Mouse (Mus musculus): ENCODE measurements at regions not wholly inside any gene's neighbourhood (a gene's known extent, or its start where the extent isn't known, plus 50 kb on each side); places are given as distances from the start of the nearest gene placed in this dataset.

DNA sequence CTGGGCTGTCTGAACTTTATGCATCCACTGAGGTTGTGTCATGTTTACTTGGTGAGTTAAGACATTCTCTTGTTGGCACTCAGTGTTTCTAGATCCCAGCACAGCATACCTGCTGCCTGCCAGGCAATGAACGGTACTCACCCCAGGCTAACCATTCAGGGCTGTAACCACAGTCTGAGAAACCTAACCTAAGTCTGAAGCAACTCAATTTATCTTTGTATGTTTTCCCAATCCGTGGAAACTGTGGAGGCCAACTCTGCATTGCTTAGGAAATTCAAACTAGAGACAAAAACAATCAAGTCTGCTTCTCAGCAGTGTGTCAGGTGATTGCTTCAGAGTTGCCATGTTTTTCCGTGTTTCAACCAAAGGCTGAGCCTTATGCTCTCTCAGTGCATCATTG, 118.5 kb upstream of the Ccdc122 start:
- intact Hi-C loops (cut with DNase I), result no loop called here

DNA sequence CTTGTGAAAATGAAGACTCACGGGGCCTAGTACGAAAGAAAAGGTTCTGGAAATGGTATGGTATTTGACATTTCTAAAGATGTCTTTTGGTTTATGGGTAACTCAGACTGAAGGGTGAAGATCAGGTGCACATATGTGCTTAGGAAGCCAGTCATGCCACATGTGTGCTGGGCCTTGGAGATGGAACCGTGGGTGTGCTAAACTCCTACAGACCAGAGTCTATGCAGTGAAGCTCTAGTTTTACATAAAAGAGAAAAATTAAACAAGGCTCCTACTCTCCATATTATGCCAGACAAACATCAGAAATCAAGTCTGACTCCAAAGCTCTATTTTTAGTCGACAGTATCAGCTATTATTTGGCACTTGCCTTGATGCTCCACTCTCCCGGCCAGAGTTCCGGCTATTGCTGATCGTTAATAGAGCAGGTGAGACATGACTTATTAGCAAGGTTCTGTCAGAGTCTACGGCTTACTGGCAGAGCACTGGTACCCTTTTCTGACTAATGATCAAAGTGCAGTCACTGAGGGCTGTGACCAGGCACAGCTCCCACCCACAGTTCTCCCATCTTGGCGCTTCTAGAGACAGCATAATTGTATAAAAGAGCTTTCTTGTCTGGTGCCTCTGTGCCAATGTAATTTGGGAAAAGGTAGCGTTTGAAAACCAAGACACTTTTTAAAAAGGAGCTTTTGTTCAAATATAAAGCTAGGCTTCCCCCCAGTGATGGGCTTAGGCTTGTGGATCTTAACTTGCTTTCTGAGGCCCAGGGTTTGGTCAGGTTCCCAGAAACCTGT, 119.2 kb upstream of the Ccdc122 start:
- no peak for DNase-seq
- intact Hi-C loops (cut with DNase I), result no loop called here

More for the DNA sequence above, 118.5 kb upstream of the Ccdc122 start:
- no peak for DNase-seq

DNA sequence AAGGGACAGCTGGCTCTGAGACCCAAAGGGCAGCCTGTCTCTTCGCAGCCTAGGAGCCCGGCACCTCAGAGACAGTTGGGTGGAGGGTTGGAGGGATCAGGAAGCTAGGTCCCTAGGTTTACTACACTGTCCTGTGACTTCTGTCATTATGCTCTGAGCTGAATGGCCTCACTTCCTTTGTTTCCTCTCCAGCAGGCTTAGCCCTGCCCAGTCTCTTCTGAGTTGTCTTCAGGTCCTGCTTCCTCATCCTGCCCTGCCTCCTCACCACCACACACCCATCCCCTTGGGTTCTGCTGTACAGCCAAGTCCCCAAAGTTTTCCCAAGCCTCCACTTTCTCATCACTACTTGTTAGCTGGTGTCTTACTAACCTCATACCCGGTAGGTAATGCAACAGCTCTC, 122.7 kb upstream of the Ccdc122 start:
- DNase-seq, result no peak
- intact Hi-C loops (cut with DNase I), result no loop called here

DNA sequence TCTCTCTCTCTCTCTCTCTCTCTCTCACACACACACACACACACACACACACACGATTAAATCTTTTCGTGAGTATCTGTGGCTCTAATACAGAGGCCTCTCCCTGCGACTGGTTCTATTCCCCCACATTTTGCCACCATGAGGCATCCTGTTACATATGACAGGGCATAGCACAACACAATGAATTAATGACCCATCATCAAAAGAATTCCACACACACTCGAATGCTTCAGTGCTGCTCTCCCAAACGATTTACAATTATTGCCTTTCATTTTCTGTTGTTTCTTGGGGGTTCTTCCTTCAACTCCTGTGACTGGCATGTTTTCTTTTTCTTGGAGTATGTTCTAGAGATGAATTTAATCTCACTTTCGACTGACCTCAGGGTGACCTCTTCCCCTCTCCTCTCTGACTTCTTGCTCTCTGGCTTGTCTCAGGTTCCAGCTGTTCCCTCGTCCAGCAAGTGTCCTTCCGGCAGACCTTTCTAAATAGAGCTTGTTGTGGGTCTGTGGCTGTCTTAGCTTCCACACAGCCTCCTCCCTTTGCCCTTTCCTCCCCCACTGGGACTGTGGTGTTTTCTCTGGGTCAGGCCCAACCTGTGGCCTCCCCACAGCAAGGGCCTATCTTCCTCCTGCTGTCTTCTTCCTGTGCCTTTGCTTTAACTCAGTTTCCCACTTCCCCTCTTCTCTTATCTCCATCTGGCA, 124.1 kb upstream of the Ccdc122 start:
- intact Hi-C loops (cut with DNase I), result no loop called here
- DNase-seq, result peak in 1 of 2 experiments; percentile 15

DNA sequence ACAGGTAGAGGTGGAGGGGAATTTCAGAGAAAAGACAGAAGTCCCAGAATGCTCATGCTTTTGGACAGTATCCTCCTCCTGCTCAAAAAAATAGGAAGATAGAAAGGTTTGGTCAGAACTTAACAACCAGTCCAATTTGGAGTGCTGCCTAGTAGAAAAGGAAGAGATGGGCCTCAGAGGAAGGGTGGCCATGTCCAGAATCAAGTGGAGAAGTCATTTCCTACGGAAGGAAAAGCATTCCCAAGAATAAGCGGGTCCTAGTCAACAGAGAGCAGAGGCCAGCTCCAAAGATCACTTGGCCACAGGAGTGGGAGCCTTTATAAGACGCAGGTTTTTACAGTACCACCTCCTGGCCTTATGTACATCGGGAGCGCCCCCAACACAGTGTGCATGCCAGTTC, 125.3 kb upstream of the Ccdc122 start:
- intact Hi-C loops (cut with DNase I), result no loop called here
- DNase-seq, result no peak

DNA sequence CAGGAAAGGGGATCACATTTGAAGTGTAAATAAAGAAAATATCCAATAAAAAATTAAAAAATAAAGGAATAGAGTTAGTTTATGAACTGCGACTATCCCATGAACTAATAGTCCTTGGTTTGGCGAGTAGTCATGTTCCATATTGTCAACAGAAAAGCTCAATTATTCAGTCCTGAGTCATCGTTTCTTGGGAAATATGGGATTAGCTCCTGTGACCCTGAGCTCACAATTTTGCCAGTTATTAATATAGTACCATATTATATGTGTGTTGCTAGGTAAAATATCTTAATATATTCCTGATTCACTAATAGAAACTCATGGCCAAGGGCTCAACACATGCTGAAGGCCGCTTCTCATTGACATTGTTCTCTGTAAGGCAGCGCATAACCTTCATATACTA, 126.4 kb upstream of the Ccdc122 start:
- DNase-seq, result no peak
- intact Hi-C loops (cut with DNase I), result no loop called here

DNA sequence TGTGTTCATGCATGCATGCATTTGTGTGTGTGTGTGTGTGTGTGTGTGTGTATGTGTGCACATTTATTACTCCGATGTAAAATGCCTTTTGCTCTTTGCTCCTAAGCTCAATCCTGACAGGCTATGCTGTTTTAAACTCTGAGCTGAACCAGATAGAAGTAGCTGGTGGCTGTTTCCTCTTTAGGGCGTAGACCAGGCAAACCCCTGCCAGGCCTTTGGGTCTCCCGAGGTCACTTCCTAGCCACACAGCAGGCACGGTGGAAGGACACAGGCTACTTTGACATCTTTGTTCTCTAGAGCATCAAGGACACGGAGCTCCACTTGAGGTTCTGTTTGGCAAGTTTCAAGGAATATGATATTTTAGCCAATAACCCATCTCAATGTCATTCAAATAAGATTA, 128.6 kb upstream of the Ccdc122 start:
- intact Hi-C loops (cut with DNase I), result no loop called here
- DNase-seq, result peak; percentile 21 to 26

DNA sequence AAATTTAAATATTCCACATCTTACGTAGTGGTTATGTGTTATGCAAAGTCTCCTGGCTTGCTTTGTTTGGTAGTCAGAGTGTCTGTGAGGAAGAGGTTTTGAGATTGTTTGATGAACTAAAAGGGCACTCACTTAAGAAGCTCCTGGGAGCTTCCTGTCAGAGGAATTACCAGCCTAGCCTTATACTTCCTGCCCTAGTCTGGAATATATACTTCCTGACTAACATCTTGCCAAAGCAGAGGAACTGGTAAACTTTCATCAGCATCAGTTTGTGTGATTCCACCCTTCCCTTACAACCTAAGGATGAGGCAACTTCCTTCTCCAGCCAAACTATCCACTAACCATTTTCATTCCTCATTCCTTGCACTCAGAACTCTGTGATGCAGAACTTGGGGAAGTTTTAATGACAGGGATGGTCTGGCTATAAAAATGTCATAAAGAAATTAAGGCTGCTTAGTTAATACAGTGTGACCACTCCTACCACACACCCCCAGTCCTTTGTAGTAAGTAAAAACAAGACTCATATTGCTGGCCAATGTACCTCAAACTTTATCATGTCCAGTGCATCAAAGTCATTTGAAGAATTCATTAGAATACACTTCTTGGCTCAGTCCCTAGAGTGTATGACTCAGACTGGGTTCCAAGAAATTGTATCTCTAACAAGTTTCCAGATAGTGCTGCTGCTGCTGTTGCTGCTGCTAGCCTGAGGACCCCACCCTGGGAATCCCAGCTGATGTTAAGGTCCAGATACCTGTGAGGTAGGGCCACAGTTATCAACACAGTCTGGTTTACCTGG, 133.4 kb upstream of the Ccdc122 start:
- intact Hi-C loops (cut with DNase I), result no loop called here
- no peak for DNase-seq

DNA sequence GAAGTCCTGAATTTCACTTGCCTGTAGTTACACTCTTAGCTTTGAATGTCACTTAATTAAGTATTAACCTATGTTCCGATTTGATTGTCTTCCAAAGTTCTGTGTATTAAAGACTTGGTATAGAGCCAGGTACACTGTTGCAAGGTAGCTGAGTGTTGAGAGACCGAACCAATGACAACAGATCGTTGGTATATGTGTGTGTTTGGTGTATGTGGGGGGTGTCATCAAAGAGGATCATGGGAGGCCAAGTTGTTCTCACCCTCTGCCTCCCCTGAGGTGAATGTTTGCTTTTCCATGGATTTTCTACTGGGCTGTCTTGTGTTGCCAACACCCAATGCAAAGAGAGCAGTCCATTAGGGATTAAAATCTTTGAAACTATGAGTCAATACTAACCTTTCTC, 135.1 kb upstream of the Ccdc122 start:
- intact Hi-C loops (cut with DNase I), result no loop called here

DNA sequence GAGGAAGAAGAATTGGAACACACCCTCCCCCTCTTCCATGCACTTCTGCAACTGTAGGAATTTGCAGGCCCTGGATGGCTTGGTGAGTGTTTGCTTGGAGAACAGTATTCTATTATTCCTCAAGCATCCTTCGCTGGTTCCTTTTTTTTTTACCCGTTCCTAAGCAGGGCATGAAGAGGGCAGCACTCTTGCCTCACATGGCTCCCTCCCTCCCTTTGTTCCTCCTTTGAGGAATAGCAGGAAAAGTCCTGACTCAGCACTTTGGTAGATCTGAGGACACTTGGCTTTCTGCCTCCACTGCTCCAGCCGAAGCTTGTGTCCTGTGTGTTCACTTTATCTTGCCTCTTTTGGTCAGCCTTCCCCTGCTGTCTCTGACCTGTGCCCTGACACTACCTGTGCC, 137.2 kb upstream of the Ccdc122 start:
- no peak for DNase-seq
- intact Hi-C loops (cut with DNase I), result no loop called here

More for the DNA sequence above, 135.1 kb upstream of the Ccdc122 start:
- no peak for DNase-seq

DNA sequence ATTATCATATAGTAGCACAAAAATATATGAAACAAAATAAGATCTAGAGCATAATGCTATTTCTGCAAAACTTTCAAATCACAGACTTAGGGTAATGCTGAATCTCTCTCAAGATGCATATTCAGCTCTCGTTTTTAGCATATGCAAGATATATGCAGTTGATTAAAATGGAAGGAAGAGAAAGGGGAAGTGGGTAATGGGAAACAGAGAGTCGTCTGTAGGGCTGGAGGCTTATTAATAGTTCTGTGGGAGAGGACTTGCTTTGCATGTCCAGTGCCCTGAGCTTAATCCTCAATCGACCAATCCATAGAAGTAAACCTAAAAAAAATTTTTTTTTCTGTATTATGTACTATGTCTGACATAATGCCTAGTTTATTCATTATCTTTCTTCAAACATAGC, 148.9 kb upstream of the Ccdc122 start:
- intact Hi-C loops (cut with DNase I), result no loop called here

DNA sequence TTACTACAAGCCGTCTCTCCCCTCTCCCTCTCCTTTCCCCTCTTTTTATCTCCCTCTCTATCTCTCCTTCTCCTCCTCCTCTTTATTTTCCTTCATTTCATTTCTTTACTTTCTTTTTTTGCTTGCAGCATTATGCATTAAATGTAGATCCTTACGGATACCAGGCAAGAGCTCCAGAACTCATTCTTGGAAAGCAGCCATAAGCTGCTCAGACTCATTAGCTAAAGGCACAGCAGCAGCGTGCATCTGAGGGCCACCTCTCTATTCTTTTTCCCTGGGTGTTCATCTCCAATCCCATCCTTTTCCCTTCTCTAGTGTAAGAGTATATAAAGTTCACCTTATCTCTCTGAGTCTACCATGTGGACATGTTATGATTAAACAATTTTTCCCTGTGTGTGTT, 149.4 kb upstream of the Ccdc122 start:
- DNase-seq, result no peak
- intact Hi-C loops (cut with DNase I), result no loop called here

More for the DNA sequence above, 148.9 kb upstream of the Ccdc122 start:
- no peak for DNase-seq

DNA sequence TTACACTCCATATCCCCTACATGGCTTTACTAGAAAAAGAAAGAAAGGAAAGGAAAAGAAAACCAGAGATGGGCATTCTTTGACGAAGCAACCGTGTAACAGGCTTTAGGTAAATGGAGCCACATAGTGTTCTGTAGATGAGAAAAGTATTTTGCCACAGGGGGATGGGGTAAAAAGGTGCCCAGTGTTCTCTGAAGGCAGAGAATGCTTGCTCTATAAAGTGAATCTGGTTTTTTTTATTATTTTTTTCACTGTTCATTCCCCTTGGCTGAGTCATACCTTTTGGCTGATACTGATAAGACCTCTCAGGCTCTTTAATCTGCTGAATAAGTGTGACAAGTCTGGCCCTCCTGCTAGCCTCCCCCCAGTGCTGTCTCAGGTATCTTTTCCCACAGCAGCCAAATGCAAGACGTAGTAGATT, 153.3 kb upstream of the Ccdc122 start:
- DNase-seq, result no peak
- intact Hi-C loops (cut with DNase I), result loop anchor here (2.0 kb wide), 2 partner anchors 68 to 124 kb away; no protein-coding TSS in a partner anchor

DNA sequence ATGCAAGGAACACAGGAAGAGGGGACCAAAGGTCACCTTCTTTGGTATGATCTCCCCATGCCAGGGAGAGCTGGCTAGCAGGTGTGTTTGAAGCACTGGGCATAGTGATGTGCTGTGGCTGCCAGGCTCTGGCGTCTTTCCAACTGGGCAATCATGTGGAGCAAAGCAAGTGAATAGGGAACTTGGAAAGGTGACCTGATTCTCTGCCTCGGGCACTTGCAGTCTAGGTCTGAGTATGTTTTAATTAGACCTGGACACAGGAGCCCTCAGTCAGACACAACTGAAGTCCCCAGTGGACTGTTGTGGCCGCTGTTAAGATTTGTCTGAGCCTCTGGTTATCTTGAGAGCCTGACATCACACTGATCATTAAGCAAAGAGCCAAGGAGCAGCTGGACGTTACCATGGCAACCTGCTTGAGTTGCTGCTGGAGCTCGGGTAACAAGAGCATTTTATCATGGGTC, 153.8 kb upstream of the Ccdc122 start:
- intact Hi-C loops (cut with DNase I), result loop anchor here (2.0 kb wide), 2 partner anchors 68 to 124 kb away; no protein-coding TSS in a partner anchor
- DNase-seq, result peak; percentile 74 to 83

DNA sequence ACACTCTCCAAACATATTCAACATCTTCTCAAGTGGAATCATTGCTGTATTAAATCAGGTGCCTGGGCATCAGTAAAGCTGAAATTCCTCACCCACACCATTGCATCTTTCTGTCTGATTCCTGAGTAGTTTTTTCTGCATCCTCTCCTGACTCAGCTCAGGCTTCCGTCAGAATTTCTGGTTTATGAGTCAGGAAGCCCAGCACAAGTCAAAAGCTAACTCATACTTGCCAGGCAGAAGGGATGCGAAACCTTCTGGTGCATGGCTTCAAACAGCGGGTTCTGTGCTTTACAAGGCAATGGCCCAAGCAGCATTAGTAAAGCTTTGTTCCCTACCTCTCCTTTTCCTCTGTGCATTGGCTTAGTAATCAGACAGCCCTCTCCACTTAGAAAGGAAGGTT, 155.7 kb upstream of the Ccdc122 start:
- DNase-seq, result no peak
- intact Hi-C loops (cut with DNase I), result no loop called here

DNA sequence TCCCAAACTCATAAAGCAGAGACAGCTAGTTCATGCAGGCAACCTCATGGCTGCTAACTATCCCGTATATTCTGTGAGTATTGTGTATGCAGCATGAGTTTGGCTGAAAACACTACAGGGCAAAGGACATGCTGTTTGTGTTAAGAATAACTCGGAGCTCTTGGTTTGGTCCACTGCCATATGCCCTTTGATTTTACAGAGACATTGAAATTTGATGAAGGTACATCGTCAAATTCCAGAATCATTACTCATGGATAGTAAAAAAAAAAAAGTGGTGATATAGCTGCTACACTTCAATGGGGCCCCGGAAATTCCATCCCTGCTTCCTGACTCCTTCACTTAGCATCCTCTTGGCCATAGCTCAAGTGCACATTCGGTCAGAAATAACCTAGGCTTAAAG, 159.3 kb upstream of the Ccdc122 start:
- intact Hi-C loops (cut with DNase I), result loop anchor here (2.0 to 5.0 kb wide), 3 partner anchors 105 to 170 kb away; no protein-coding TSS in a partner anchor
- DNase-seq, result no peak

DNA sequence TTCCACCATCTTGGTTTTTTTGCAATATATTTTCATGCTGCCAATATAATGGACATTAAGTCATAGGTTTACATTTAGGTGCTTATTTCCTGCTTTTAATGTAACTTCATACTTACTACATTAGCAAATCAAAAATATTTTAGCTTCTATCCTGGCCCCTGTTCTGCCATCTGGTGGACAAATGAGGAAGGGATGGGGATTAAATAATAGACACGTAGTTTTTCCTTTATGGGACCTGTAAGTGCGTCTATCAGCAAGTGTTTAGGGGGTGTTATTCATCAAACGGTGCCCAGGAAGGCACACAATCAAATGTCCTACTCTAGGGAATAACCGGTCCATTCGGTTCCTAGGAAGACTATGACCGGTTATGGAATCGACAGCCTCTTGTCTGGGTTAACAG, 160.6 kb upstream of the Ccdc122 start:
- intact Hi-C loops (cut with DNase I), result loop anchor here (1.0 to 5.0 kb wide), 4 partner anchors 104 to 372 kb away; no protein-coding TSS in a partner anchor
- peak; percentile 56 to 77 for DNase-seq

DNA sequence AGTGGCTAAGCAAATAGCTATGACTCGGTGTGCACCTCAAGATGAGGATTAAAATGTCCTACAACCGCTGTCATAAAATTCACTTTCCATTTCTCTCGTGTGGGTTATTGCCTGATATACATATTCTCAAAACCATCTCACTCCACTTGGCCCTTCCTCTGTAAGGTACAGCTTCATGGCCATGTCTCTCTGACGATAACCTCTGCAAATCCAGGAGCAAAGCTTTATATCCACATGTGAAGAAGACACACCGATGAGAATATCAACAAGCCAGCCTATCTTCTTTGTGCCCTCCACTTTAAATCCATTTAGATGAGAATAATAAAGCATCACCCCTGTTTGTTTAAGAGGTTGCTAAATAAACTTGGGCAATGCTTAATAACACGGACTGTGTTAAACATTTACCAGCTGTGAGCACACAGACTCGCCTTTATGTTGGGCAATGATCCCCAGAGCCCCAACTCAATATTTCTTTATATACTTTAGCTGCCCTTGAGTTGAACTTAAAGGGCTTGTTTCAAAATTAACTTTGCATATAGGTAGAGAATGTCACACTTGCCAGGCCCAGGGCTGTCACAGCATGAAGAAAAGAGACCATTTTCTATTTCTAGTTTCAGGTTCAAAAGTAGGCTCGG, 161.2 kb upstream of the Ccdc122 start:
- no peak for DNase-seq
- intact Hi-C loops (cut with DNase I), result loop anchor here (2.0 to 5.0 kb wide), 3 partner anchors 57 to 168 kb away; no protein-coding TSS in a partner anchor

DNA sequence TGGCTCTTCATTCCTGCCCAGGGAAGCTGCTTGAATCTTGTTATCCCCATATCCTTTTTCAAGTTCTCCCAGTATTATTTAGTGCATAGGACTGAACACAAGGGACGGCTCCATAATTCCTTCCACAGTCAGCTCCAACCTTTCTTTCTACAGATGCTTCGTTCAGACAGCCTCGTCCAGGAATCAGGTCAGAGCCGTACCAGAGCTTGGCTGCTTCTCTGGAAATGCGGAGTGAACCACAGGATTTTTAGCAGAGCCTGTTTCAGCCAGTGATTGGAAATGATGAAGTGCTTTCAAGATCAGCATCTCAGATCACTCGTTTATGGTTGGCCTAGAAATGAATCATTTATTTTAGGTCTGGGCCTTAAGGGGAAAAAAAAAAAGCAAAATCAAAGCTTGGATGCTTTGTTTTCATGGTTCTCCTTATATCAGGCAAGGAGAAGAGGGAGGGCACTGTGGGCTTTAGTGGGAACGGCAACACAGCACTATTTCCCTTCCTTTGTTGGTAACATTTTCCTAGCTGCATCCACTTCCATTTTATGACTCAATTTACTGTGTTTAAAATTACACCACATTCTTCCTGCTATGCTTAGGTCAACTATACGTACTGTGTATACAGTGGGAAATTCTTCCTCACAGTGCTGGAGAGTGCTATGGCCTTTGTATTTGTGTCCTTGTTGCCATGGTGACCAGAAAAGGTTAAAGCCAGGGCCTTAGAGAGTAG, 161.9 kb upstream of the Ccdc122 start:
- DNase-seq, result no peak
- intact Hi-C loops (cut with DNase I), result loop anchor here (2.0 to 5.0 kb wide), 3 partner anchors 56 to 167 kb away; no protein-coding TSS in a partner anchor

Measured in heart, postnatal 14 days (tissue).